Mouse (Mus musculus) ES-E14 (cell line): ENCODE measurements around the gene Gm4175. TPM values are rescaled to one million over a fixed set of nuclear protein-coding genes. Genes with fewer than 3 reads are reported as not detected.
"Not testable (repeated sequence)": the region's sequence is repeated elsewhere in the genome, so short reads cannot be mapped to it uniquely, and the experiment has no call there.

Source experiments
- DNase-seq: peaks from one replicate; pipeline ENCODE4 v3.0.0-alpha.2; 2013; ENCODE audit warnings: low read depth, low spot score
- H3K27ac ChIP-seq: 2 replicates; pipeline ENCODE4 v1.5.1; 2012; ENCODE audit warnings: low read depth, mild to moderate bottlenecking, low read length, moderate library complexity, mixed read lengths; ENCODE audit not compliant: poor library complexity, insufficient read depth, severe bottlenecking
- H3K36me3 ChIP-seq: 2 replicates; pipeline ENCODE4 v1.6.1; 2012; ENCODE audit warnings: mild to moderate bottlenecking, low read length, moderate library complexity, mixed read lengths; ENCODE audit not compliant: control insufficient read depth, poor library complexity, insufficient read depth, severe bottlenecking
- H3K4me1 ChIP-seq, 2 experiments: fragments of 150-350 bp in 1 of 2; sonication (generic) in 1 of 2; 2 replicates each; pipeline ENCODE4 v1.6.1; 2012; ENCODE audit warnings: low read length in 2 of 2, mild to moderate bottlenecking in 1 of 2, mixed read lengths in 1 of 2; ENCODE audit not compliant: control insufficient read depth in 2 of 2, insufficient read depth in 2 of 2, poor library complexity in 1 of 2
- H3K4me3 ChIP-seq, 2 experiments: fragments of 150-350 bp in 1 of 2; sonication (generic) in 1 of 2; 2 replicates each; pipeline ENCODE4 v1.5.1; 2012; ENCODE audit warnings: low read length in 2 of 2, low read depth in 1 of 2, mild to moderate bottlenecking in 1 of 2, mixed read lengths in 1 of 2; ENCODE audit not compliant: insufficient read depth in 1 of 2, poor library complexity in 1 of 2, severe bottlenecking in 1 of 2
- H3K9ac ChIP-seq: 2 replicates; pipeline ENCODE4 v1.6.1; 2012; ENCODE audit warnings: low read depth, mild to moderate bottlenecking, low read length, mixed read lengths; ENCODE audit not compliant: poor library complexity, insufficient read depth, severe bottlenecking
- H3K9me3 ChIP-seq: fragments of 150-350 bp; sonication (generic); 2 replicates; pipeline ENCODE4 v1.6.1; 2012; ENCODE audit warnings: low read depth, mild to moderate bottlenecking, low read length; ENCODE audit not compliant: control insufficient read depth, insufficient read depth
- in situ Hi-C, 2 experiments: fragments of 600-800 bp; cut with MboI; formaldehyde crosslinking; loops; one replicate each; pipeline ENCODE4 v1.15.1; 2025; ENCODE audit warnings: low sequenced_read_pairs in 2 of 2, inconsistent platforms in 1 of 2; ENCODE audit not compliant: unreplicated experiment in 2 of 2
- total RNA-seq: library from RNA; depleted of rRNA; stranded (reverse); fragments of 300-350 nt; gene quantifications from 2 replicates; pipeline ENCODE4 v1.2.3, GENCODE M21; 2012; rRNA removed

Gene Gm4175
- total RNA-seq, result not detected in 2 replicates

GRCm38 (mm10) chr7:21761375-21761774 lies at the start of gene Gm4175:
TSS of gene Gm4175 (minus strand) at chr7:21761475.
- H3K9ac ChIP-seq, DNase-seq, H3K27ac ChIP-seq, H3K36me3 ChIP-seq, H3K9me3 ChIP-seq, H3K4me1 ChIP-seq, H3K4me3 ChIP-seq, in situ Hi-C loops: not testable (repeated sequence)

GRCm38 (mm10) chr7:21796628-21797027 lies 35.4 kb upstream of the Gm4175 start, which contains the start of gene Gm4177:
TSS of gene Gm4177 (minus strand) at chr7:21796728.
- in situ Hi-C loops, H3K9ac ChIP-seq, H3K4me3 ChIP-seq, DNase-seq, H3K9me3 ChIP-seq, H3K27ac ChIP-seq, H3K4me1 ChIP-seq, H3K36me3 ChIP-seq: not testable (repeated sequence)

Other genes with a start within 250 kb of the Gm4175 start
- gene Vmn1r130, start 249.7 kb downstream of the Gm4175 start, total RNA-seq, result not detected in 2 replicates
- not detected in 2 replicates for gene Vmn1r131, start 215.4 kb downstream of the Gm4175 start, total RNA-seq
- gene Vmn1r132, start 147.4 kb downstream of the Gm4175 start, total RNA-seq, result not detected in 2 replicates
- gene Gm4177, start 35.3 kb upstream of the Gm4175 start, total RNA-seq, result not detected in 2 replicates
- not detected in 2 replicates for gene Vmn1r135, start 70.9 kb upstream of the Gm4175 start, total RNA-seq
- not detected in 2 replicates for gene Gm5725, start 82.8 kb upstream of the Gm4175 start, total RNA-seq
- gene Gm5891, start 159.8 kb upstream of the Gm4175 start, total RNA-seq, result not detected in 2 replicates
- not detected in 2 replicates for gene Vmn1r137, start 233.1 kb upstream of the Gm4175 start, total RNA-seq